Mouse (Mus musculus): ENCODE results near the gene Trex1. TPM values are rescaled to one million over a fixed set of nuclear protein-coding genes. Genes with fewer than 3 reads are reported as not detected.
A peak's percentile ranks its signal among the peaks of the same experiment; 100 is the strongest.

The Trex1 gene
- polyA plus RNA-seq, 1 experiment from 2014 or later, result 16.6 TPM

DNA sequence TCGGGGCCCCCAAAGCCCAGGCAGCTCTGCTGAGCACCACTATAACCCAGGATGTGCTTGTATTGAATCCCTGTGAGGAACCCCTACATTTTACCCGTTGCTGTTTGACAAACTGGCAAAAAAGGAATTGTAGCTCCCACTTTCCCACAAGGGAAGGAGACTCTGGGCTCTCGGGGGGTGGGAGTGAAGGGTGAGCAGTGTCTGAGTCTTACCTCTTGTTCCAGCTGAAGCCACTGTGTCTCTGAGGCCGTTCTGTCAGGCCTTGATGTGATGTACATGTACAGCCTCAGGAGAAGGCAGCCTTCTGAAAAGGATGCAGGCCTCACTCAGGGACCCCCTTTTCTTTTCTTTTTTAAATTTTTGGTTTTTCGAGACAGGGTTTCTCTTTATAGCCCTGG is 1.4 kb upstream of the Trex1 start:
- WGBS, result 97% methylated on average over 5 of the region's 5 CpGs
- Histone ChIP-seq H3K36me3 (ENCODE audit: insufficient read depth, low read length) (peaks cover 52% of the 10 kb centered on the region), H3K4me2 (replicated peaks; ENCODE audit: low read depth, low read length) (no peak overlapping the region), H3K4me3 (ENCODE audit: low read length) (no peak overlapping the region), H3K9ac (replicated peaks; ENCODE audit: low read length) (no peak overlapping the region), H3K27me3 (ENCODE audit: insufficient read depth, low read length) (no peaks in the 10 kb centered on the region), H3K27ac (ENCODE audit: low read length) (no peak overlapping the region), H3K9me3 (ENCODE audit: low read length) (no peaks in the 10 kb centered on the region), H3K4me1 (ENCODE audit: insufficient read depth, low read length) (peaks cover 7% of the 10 kb centered on the region)
- ATAC-seq (ENCODE audit: low FRiP score, low TSS enrichment), result no peak

DNA sequence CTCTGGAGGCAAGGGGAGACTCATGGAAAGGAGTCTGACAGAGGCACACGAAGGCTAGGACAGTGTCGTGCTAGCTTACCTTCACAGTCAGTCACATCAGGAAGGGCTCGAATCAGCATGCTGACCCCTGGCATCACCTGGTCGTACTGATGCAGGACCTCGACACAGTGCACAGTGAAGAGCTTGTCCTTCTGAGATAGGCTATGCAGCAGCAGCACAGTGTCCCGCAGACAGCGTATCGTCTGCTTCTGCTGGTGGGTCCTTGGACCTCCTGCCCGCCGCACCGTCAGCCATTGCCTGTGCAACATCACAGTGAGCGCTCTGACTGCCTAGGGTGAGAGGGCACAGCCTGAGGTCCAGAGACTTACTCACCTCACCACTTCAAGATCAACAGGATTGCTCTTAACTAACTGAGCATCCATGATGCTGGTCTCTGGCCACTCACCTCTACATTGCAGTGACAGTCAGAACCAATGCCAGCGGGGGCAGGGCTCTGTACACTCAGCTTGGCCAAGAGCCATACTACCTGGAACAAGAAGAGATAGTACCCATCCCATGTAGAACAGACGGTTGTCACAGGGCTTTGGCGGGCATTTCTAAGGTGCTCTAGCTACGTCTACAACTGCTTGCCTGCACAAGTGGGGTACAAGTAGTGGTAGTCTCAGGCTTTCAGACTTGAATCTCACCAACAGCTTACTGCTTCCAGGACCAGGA is 807 bp upstream of the Trex1 start:
- H3K27me3 ChIP-seq (ENCODE audit: insufficient read depth, low read length), result no peaks in the 10 kb centered on the region
- H3K4me3 ChIP-seq (ENCODE audit: low read length), result no peak overlapping the region
- no peak overlapping the region for H3K27ac ChIP-seq (ENCODE audit: low read length)
- ATAC-seq (ENCODE audit: low FRiP score, low TSS enrichment), result no peak
- no peaks in the 10 kb centered on the region for H3K9me3 ChIP-seq (ENCODE audit: low read length)
- WGBS, result 87% methylated on average over 16 of the region's 16 CpGs
- peak overlapping the region; percentile 73 for H3K9ac ChIP-seq (replicated peaks; ENCODE audit: low read length)
- no peak overlapping the region for H3K4me2 ChIP-seq (replicated peaks; ENCODE audit: low read depth, low read length)
- H3K4me1 ChIP-seq (ENCODE audit: insufficient read depth, low read length), result peaks cover 8% of the 10 kb centered on the region
- H3K36me3 ChIP-seq (ENCODE audit: insufficient read depth, low read length), result peaks cover 46% of the 10 kb centered on the region

DNA sequence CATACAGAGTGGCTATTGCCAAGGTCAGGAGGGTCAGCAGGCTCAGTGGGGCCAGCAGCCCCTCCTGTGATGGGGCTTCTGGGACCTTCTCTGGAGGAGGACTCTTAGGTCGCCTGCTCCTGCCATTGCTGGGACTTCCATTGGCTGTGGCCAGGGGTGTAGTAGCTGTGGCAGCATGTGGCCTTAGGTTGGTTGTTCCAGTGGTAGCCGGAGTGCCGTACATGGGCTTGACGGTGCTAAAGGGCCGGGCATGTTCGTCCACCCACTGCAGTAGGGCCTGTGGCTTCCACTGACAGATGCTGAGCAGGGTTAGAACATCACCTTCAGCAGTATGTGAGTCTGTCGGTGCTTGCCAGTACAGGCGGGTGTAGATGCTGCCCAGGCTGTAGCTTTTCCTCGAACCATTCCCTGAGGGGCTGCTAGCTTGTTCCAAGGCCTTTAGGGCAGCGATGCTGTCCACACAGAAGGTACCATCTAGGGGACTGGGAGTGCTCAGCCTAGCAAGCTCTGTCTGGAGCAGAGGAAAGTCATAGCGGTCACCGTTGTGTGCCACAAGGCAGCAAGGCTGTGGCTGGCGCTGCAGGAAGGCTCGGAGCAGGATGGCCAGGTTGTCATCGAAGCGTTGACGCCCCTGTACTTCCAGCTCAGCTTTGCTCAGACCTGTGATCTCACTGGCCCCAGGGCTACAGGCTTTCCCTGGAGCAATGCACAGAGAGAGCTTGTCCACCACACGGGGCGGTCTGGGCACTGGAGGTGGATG is 1.3 kb downstream of the Trex1 start:
- Histone ChIP-seq H3K9ac (replicated peaks; ENCODE audit: low read length) (peak overlapping the region; percentile 73; the same call in 1 of the 2 replicates), H3K27ac (ENCODE audit: low read length) (no peak overlapping the region)

DNA sequence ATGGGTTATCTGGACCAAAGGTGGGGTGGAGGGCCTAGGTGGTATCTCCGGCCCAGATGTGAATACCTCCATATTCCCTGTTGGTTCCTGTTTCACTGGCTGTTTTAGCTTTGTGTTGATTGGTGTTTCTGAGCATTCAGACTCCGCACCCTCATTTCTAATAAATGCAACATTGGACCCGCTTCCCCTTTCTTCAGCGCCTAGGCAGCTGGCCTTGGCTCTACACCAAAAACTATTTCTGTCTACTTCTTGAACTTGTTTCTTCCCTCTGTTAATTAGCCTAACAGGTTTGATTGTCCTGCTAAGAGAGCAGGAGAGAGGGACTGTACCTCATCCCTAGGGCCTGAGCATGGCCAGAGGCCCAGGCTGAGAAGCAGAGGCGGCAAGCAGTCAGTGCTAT is 2.0 kb downstream of the Trex1 start:
- WGBS, result 91% methylated on average over 5 of the region's 5 CpGs
- Histone ChIP-seq H3K4me3 (ENCODE audit: low read length) (no peak overlapping the region), H3K27me3 (ENCODE audit: insufficient read depth, low read length) (no peaks in the 10 kb centered on the region), H3K4me2 (replicated peaks; ENCODE audit: low read depth, low read length) (no peak overlapping the region), H3K4me1 (ENCODE audit: insufficient read depth, low read length) (peaks cover 18% of the 10 kb centered on the region), H3K36me3 (ENCODE audit: insufficient read depth, low read length) (peaks cover 29% of the 10 kb centered on the region), H3K9me3 (ENCODE audit: low read length) (no peaks in the 10 kb centered on the region), H3K27ac (ENCODE audit: low read length) (no peak overlapping the region), H3K9ac (replicated peaks; ENCODE audit: low read length) (no peak overlapping the region)
- no peak for ATAC-seq (ENCODE audit: low FRiP score, low TSS enrichment)

More for the DNA sequence above, 1.3 kb downstream of the Trex1 start:
- Histone ChIP-seq H3K36me3 (ENCODE audit: insufficient read depth, low read length) (peaks cover 32% of the 10 kb centered on the region), H3K27me3 (ENCODE audit: insufficient read depth, low read length) (no peaks in the 10 kb centered on the region), H3K4me1 (ENCODE audit: insufficient read depth, low read length) (peaks cover 18% of the 10 kb centered on the region), H3K9me3 (ENCODE audit: low read length) (no peaks in the 10 kb centered on the region), H3K4me2 (replicated peaks; ENCODE audit: low read depth, low read length) (peak overlapping the region; percentile 58), H3K4me3 (ENCODE audit: low read length) (no peak overlapping the region)
- WGBS, result 95% methylated on average over 19 of the region's 19 CpGs
- ATAC-seq (ENCODE audit: low FRiP score, low TSS enrichment), result no peak

DNA sequence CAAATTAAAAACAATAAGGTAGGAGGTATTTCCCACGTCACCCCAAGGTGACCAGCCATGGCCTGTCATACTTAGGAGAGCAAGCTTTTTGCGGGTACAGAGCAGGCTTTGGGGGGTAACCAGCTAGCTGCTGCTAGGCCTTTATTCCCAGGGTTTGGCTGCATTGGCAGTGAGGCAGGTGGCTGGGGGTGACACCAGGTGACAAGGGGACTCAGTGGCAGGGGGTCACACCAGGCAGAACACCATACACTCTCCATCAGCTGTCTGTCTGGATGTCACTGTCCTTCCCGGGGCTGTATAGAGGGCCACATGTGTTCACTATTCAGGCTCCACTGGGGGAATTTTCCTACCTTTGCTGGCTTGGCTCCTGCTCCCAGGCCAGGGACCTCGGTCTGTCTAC is 2.6 kb downstream of the Trex1 start:
- Histone ChIP-seq H3K4me2 (replicated peaks; ENCODE audit: low read depth, low read length) (no peak overlapping the region), H3K9ac (replicated peaks; ENCODE audit: low read length) (no peak overlapping the region), H3K27ac (ENCODE audit: low read length) (no peak overlapping the region), H3K9me3 (ENCODE audit: low read length) (no peaks in the 10 kb centered on the region), H3K36me3 (ENCODE audit: insufficient read depth, low read length) (peaks cover 30% of the 10 kb centered on the region), H3K4me3 (ENCODE audit: low read length) (no peak overlapping the region), H3K27me3 (ENCODE audit: insufficient read depth, low read length) (no peaks in the 10 kb centered on the region), H3K4me1 (ENCODE audit: insufficient read depth, low read length) (peaks cover 18% of the 10 kb centered on the region)
- 95% methylated on average over 4 of the region's 4 CpGs for WGBS
- no peak for ATAC-seq (ENCODE audit: low FRiP score, low TSS enrichment)

DNA sequence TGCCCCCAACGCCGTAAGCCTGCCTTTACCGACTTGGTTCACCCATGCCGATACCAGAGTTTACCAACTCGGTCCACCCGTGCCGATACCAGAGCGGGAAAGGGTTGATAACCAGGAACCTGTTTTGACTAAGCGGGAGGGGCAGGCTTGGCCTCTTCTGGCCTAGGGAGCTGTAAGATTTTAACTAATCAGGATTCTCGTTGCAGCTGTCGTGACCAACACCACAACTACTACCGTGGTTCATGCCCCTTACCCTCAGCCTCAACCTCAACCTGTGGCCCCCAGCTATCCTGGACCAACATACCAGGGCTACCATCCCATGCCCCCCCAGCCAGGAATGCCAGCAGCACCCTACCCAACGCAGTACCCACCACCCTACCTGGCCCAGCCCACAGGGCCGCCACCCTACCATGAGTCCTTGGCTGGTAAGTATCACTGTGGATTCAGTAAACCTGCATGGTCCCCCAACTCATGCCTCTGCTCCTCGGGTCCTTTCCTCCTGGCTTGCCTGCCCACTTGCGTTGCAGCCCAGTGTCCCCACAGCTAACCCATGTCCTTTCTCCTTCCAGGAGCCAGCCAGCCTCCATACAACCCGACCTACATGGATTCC is 3.3 kb downstream of the Trex1 start:
- no peak overlapping the region for H3K4me3 ChIP-seq (ENCODE audit: low read length)
- H3K4me1 ChIP-seq (ENCODE audit: insufficient read depth, low read length), result peaks cover 18% of the 10 kb centered on the region
- H3K9ac ChIP-seq (replicated peaks; ENCODE audit: low read length), result no peak overlapping the region
- peaks cover 36% of the 10 kb centered on the region for H3K36me3 ChIP-seq (ENCODE audit: insufficient read depth, low read length)
- WGBS, result 92% methylated on average over 17 of the region's 17 CpGs
- no peak overlapping the region for H3K27ac ChIP-seq (ENCODE audit: low read length)
- no peak overlapping the region for H3K4me2 ChIP-seq (replicated peaks; ENCODE audit: low read depth, low read length)
- H3K9me3 ChIP-seq (ENCODE audit: low read length), result no peaks in the 10 kb centered on the region
- no peak for ATAC-seq (ENCODE audit: low FRiP score, low TSS enrichment)
- H3K27me3 ChIP-seq (ENCODE audit: insufficient read depth, low read length), result no peaks in the 10 kb centered on the region

DNA sequence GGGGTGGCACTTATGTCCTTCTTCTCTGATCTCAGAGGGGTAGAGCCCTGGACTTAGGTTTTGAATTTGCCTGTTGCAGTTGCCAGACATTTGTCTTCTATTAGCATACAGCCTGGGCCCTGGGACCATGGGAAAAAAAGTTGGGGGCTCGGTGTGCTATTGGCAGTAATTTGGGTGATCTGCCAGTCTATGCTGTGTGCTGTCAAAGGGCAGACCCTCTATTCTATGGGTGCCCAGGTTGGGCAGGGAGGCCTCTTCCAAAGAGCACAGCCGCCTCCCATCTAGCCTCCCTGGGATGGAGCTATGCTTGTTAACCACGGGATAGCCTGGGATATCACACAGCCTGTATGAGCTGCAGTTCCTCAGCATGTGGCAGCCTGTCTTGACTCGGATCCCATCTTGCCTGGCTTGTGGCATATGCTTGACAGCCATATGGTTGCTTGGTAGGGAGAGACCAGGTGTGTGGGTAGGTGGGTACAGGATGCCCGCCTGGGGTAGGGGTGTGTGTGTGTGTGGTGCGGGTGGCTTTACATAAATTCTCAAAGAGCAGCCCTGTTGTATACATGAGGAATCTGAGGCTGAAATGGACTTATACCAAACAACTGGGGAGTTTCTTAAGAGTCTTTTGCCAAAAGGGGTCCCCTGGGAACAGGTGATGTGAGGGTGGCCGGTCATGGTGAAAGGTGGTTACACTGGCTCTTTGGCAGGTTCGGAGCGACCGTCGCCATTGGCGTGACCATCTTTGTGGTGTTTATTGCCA is 4.1 kb downstream of the Trex1 start:
- Histone ChIP-seq H3K27ac (ENCODE audit: low read length) (peak overlapping the region; percentile 79), H3K27me3 (ENCODE audit: insufficient read depth, low read length) (no peaks in the 10 kb centered on the region), H3K4me2 (replicated peaks; ENCODE audit: low read depth, low read length) (peak overlapping the region; percentile 52), H3K9me3 (ENCODE audit: low read length) (no peaks in the 10 kb centered on the region), H3K36me3 (ENCODE audit: insufficient read depth, low read length) (peaks cover 38% of the 10 kb centered on the region), H3K4me3 (ENCODE audit: low read length) (peak overlapping the region; percentile 41), H3K4me1 (ENCODE audit: insufficient read depth, low read length) (peaks cover 18% of the 10 kb centered on the region), H3K9ac (replicated peaks; ENCODE audit: low read length) (peak overlapping the region; percentile 59)
- 89% methylated on average over 12 of the region's 12 CpGs for WGBS
- ATAC-seq (ENCODE audit: low FRiP score, low TSS enrichment), result no peak

DNA sequence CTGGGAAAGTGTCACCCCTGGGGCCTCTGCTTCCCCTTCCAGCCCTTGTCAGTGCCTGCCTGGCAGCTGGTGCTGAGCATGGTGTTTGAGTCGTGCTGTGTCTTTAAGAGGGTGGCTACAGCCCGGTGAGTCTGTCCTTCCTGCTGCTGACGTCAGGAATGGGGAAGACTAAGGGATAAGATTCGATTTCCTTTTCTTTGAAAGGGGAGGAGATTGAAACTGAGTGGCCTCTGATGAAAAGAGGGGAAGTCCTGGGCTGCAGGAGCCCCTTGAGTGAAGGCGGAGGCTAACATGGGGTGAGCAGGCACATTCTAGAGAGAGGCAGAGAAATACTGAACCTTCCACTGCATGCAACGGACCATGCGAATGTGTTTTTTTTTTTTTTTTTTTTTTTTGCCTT is 4.8 kb downstream of the Trex1 start:
- H3K36me3 ChIP-seq (ENCODE audit: insufficient read depth, low read length), result peaks cover 38% of the 10 kb centered on the region
- H3K4me3 ChIP-seq (ENCODE audit: low read length), result peak overlapping the region; percentile 41
- no peaks in the 10 kb centered on the region for H3K9me3 ChIP-seq (ENCODE audit: low read length)
- ATAC-seq (ENCODE audit: low FRiP score, low TSS enrichment), result peak; percentile 75
- peak overlapping the region; percentile 59 for H3K9ac ChIP-seq (replicated peaks; ENCODE audit: low read length)
- 4% methylated on average over 7 of the region's 7 CpGs for WGBS
- H3K27me3 ChIP-seq (ENCODE audit: insufficient read depth, low read length), result no peaks in the 10 kb centered on the region
- H3K27ac ChIP-seq (ENCODE audit: low read length), result peak overlapping the region; percentile 79
- peaks cover 18% of the 10 kb centered on the region for H3K4me1 ChIP-seq (ENCODE audit: insufficient read depth, low read length)
- H3K4me2 ChIP-seq (replicated peaks; ENCODE audit: low read depth, low read length), result peak overlapping the region; percentile 52

DNA sequence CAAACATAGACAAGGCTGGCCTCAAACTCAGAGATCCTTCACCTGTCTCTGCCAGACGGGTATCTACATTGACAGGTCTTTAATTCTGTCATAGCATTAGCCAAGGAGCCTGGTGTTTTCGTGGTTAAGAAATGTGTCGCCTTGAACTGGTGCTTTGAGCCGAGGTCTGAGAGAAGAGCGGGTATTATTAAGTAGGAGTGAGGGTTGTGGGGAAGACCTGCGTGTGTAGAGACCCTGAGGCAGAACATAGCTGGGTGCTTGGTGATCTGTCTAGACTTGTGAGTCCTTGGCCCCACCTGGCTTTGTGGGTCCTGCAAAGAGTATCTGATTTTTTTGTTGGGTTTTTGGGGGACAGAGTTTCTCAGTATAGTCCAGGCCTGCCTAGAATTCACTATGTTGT is 5.7 kb downstream of the Trex1 start:
- Histone ChIP-seq H3K36me3 (ENCODE audit: insufficient read depth, low read length) (peaks cover 38% of the 10 kb centered on the region), H3K27me3 (ENCODE audit: insufficient read depth, low read length) (no peaks in the 10 kb centered on the region), H3K4me3 (ENCODE audit: low read length) (no peak overlapping the region), H3K4me2 (replicated peaks; ENCODE audit: low read depth, low read length) (no peak overlapping the region), H3K4me1 (ENCODE audit: insufficient read depth, low read length) (peaks cover 18% of the 10 kb centered on the region), H3K27ac (ENCODE audit: low read length) (peak overlapping the region; percentile 79; the same call in 1 of the 2 replicates), H3K9me3 (ENCODE audit: low read length) (no peaks in the 10 kb centered on the region), H3K9ac (replicated peaks; ENCODE audit: low read length) (0 out of 2 replicates have a peak overlapping the region, but pooled peaks have one; percentile 59)
- 73% methylated on average over 6 of the region's 6 CpGs for WGBS
- ATAC-seq (ENCODE audit: low FRiP score, low TSS enrichment), result no peak

Data from kidney, embryonic 16.5 days (tissue).